Mouse (Mus musculus) adrenal gland, postnatal 10 days (tissue): ENCODE data around the gene Uhrf1bp1l. TPM values are rescaled to one million over a fixed set of nuclear protein-coding genes. Genes with fewer than 3 reads are reported as not detected.

Experiments
- DNase-seq: peaks from one replicate; pipeline ENCODE4 v3.0.0; 2021; ENCODE audit warnings: mixed read lengths
- total RNA-seq, 2 experiments: library from RNA; stranded (reverse); gene quantifications; 2 replicates each; pipeline ENCODE4 v1.2.3; 2021

Uhrf1bp1l gene
- total RNA-seq, 2 experiments from 2014 or later, result 47.1 to 52.6 TPM

DNA sequence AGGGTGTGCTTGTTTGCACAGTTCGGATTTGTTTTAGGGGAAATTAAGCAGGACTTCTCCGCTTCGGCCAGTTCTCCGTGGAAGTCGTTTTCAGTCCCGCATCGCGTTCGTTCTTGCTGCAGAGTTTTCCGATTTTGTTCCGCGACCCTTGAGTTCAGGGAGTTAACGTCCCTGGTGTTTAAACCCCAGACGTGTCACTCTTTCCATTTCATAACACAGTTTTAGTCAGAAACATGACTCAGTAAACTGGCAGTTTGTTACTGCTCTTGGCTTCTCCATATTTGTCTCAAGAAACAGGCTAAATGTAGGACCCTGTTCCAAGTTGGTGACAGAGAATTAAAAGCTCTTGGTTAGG lies 852 bp downstream of the Uhrf1bp1l start:
- no peak for DNase-seq

DNA sequence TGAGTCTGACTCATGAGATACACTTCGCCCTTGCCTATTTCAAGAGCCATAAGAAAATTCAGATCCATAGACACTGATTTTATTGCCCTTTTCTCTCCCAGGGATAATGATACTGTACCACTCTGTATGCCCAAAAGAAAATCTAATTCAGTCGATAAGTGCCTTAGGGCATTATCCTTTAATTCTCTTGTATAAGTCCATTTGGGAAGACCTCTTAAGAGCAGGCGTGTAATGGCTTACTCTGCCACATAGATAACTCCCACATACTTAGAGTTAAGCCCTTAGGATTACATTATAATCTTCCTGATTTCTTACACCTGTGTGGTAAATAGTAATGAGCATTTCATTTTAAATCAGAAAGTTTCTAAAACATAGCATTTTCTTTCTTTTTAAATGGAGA lies 1.8 kb downstream of the Uhrf1bp1l start:
- no peak for DNase-seq

DNA sequence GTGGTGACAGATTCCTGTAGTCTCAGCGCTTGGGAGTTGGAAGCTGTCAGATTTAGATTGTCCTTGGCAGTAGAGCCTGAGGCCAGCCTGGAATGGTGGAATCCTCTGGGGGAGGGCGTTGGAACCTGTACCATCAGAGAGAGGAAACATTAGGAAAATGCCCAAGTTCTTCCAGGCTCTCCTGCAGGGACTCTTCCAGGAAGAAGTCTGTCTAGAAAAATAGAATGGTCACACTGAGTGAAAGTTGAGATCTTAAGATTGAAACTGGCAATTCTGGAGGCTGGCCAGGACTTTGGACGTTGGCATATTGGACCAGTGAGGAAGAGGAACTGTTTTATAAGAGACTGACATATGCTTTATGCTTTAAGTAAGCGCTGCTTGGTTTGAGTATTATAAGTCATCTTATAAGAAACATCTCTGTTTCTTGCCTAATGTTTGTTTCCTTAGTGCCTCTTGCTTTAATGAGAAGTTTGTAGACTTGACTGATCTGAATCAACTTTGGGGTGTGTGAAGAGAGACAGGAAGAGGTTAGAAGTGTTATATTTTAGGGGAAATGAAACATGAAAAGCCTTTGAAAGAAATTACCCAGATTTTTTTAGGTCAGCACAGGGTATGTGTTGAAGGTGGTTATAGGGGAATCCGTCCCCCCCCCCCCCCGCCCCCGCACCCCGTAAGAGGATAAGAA lies 2.6 kb downstream of the Uhrf1bp1l start:
- peak; percentile 37 for DNase-seq

DNA sequence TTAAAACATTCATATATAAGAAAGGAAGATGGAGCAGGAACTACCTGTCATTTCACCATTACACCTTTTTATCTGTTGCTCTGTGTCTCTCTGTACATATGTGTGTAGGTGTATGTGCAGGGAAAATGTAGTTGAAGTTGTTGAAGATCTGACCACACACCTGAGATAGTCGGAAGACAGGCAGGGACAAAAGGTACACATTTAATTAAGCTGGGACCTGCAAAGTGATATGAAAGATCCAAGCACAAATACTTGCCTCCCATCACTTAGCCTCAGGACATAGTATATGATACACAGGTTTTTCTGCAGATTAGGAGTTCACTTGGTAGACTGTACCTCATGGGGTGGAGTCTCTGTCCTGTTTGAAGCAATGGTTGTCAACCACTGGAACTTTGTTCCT lies 3.1 kb downstream of the Uhrf1bp1l start:
- no peak for DNase-seq

DNA sequence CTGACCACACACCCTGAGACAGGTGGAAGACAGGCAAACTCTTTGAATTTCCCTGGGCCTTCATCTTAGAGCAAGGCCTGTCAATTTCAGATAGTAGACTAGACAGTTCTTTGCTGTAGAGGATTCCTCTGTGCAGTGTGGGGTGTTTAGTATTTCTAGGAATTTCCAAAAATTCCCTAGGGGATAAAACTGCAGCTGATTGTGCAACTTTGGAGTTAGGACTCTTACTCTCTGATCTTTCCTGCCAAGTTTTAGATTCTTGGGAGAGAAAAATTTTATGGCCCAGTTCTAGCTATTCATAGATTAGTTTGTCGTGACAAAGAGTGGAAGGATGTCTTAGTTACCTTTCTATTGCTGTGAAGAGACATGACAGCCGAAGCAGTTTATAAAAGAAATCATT lies 3.8 kb downstream of the Uhrf1bp1l start:
- DNase-seq, result no peak

DNA sequence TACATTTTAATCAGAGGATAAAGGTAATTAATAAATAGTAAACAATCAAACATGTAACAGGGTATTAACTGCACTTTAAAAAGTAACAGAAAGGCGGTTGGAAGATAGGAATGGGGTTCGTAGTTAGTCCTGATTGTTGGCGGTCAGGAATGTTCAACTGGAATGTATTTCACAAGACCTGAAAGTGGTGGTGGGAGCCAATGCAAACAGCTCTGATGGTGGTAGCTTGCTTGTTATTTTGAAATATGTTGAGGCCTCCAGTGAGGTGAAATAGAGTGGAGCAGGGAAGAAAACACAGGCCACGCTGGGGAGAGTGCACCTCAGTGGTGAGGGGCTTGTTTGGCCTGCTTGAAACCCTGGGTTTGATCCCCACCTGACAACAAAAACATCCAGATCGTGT lies 6.3 kb downstream of the Uhrf1bp1l start:
- no peak for DNase-seq

DNA sequence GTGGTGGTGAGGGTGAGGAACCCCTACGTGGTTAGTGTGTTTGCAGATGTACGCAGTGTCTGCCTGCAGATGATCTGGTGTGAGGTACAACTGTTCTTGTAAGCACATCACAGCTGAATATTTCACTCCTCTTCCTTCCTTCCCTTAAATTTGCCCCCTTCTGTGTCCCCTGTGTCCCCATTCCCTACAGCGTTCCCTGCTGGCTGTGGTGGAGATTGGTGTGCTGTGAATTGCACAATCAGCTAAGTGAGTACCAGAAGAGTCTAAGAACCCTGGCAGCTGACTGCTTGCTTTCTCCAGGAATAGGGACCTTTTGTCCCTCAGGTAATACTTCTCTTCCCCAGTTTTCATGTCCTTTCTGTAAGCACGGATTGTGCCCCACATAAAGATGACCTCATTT lies 10.4 kb downstream of the Uhrf1bp1l start:
- DNase-seq, result no peak

DNA sequence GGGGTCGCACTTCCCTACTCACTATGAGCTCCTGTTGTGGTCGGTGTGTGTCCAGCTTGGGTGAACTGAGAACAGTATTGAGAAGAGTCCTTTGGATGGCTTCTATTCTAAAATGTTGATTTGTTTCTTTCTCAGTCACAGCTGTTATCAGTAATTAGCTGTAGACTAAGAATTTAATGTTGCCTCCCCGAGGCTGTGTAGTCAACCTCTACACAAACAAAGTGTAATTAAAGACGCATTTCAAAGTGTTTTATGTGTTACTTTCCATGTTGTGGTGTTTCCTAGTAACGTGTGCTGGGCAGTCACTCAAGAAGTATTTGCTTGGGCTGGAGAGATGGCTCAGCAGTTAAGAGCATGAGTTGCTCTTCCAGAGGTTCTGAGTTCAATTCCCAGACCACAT lies 16.0 kb downstream of the Uhrf1bp1l start:
- no peak for DNase-seq

DNA sequence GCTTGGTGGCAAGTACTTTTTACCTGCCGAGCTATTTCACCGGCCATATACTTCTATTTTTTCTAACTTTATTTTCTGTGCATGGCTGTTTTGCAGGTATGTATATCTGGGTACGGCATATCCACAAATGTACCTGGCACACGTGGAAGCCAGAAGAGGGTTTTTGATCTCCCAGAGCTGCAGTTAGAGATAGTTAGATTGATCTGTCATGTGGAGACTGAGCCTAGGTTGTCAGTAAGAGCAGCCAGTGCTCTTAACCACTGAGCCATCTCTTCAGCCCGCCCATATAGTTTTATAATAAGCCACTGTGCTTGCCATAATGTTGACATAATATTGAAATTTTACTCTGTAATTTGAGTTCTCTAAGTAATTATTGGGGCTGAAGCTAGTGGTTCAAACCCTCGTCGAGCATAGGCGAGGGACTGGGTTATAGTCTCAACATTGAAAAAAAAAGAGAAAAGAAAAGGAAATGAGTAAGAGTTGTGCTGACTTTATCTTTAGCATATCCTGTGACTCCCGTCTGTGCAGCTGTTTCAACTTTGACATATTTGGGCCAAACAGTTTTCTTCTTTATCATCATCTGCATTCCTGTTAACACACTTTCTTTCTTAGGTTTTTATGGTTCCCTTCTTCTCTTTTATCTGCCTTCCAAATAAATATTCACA lies 19.8 kb downstream of the Uhrf1bp1l start:
- DNase-seq, result no peak

DNA sequence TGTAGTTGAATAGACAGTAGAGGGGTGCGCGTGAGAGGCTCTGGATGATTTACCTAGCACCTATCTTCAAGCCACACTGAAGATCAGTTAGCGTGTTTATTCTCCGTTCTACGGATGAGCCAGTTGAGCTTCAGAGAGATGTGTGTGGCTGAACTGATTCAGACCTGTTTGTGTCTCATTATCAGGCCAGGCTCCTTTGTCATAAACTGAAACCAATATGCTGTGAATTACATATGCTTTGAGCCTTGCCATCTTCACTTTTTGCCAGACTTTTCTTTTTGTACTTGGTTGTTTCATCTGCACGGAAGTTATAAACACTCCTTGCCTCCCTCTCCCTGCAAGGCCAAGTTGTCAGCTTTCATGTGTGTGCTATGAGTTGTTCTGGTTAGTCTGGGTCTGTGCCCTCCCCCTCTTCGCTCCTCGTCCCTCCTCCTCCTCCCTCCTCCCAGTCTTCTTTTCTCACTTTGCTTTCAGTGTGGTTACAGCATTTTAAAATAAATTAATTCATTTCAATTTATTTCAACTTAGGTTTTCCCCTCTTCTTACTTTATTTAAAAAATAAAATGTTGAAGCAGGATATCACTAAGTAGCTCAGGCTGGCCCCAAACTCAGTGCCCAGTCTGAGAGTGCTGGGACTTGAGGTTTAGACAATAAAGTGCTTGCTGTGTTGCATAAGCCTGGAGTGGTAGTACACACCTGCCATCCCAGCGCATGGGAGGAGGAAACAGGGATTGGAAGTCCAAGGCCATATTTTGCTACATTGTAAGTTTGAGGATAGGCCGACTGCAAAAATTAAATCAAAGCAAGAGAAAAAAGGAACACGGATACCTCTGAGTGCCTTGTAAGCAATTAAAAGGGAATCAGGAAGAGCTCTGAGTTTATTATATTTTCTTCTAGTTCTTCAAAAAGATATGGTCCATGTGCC lies 21.3 kb downstream of the Uhrf1bp1l start:
- DNase-seq, result no peak

DNA sequence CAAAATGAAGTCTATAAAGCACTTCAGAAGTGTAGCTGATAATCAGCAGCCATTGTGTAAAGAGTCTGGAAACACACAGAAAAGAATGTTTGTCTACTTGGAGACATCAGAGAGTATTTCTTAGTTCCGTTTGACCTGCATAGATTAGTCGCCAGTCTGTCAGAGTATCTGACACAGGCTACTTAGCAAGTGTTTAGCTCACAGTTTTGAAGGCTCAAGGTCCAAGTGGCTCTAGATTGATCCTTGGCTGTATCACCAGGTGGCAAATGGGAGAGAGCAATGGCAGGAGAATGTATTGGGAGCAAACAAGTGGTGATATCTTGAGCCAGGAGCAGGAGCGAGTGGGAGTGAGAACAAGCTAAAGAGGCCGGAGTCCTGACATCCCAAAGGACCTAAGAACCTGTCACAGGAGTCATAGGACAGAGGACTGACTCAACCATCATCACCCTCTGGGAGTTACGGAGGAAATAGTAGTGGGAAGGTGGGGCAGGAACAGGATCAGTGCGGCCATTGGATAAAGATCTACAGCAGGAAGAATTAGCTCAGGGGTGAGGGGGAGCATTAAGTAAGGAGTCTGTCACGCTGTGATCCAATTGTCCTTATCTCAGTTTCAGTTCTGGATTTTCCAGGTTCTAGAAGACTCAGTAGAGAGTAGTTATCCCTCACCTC lies 23.7 kb downstream of the Uhrf1bp1l start:
- no peak for DNase-seq

DNA sequence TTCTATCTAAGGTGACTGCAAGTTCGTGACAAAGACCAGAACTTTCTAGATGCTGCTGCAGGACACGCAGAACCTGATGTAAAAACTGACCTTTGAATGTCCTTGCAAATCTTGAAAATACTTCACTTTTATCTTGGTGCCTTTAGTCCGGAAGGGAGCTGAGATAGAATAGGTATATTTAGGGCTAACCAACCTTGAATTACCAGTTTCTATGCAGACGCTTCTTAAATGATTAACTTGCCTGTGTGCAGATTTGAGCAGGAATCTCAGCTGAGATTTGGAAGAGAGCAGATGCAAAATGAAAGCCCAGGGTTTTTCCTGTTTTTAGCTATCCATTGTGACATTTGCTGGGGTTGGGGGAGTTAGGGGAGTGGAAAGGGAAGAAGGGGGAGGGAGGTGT lies 24.3 kb downstream of the Uhrf1bp1l start:
- no peak for DNase-seq

DNA sequence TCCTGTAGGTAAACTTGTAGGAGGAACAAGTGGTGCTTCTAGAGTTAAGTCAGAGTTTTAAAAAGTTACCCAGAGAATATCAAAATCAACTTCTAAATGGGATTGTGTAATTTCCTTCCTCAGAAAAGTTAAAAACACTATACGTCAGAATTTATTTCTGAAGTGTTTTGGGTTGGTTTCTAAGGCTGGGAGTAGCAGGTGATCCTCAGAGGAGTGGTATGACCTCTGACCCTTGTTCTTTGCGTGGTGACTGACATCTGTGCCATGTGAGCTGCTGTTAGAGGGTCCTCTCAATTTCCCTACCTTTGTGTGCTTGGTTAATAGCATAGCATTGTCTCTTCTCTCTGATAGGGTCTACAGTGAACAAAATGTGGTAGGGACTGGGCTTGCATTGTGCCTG lies 27.1 kb downstream of the Uhrf1bp1l start:
- no peak for DNase-seq

DNA sequence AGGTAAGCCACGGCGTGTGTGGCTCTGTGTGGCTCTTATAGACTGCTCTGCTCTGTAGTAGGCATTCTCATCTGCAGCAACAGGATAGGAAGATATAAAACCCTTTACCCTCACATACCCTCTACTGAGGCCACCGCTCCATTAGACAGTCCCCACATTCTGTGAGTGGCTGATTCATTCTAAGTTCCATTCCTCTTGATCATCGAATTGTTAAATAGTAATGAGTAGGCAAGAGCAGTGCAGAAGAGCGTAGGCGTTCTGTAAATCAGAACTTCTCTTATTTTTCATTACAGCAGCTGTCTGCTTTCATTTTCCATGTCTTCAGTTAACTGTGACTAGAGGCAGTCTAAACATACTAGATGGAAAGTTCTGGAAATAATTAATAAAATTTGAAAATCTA lies 31.2 kb downstream of the Uhrf1bp1l start:
- no peak for DNase-seq

DNA sequence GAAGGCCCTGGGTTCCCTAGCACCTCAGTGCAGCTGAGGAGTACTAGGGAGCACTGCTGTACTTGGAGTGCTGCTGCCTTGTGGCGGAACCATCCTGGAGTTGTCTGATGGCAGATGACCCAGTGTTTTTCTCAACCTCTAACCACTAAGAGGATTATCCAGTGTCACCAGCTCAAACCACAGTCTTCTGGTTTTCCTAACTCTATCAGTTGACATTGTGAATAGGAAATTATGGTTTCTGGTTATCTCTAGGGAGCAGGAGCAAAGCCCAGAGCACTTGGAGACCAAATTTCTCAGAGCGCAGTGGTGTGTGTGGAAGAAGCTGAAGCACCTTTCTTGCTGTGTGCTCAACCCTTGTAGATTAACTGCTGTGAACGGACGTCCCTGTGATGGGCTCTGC lies 47.1 kb downstream of the Uhrf1bp1l start:
- DNase-seq, result no peak

DNA sequence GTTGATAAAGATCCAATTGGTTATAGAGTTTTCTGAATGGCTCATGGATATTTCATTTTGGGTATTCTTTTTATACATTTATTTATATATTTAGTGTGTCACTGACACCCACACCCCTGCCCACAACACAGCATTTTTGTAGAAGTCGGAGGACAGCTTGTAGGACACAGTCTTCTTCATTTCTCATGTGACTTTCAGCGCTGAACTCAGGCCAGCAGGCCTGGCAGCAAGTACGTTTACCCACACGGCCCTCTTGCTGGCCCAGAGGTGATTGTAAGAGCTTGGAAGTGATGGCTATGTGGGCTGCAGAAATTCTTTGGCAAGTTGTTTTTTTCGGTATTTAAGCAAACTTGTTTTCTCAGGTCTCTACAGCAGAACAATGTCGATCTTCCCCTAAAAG lies 49.3 kb downstream of the Uhrf1bp1l start:
- DNase-seq, result peak; percentile 51

DNA sequence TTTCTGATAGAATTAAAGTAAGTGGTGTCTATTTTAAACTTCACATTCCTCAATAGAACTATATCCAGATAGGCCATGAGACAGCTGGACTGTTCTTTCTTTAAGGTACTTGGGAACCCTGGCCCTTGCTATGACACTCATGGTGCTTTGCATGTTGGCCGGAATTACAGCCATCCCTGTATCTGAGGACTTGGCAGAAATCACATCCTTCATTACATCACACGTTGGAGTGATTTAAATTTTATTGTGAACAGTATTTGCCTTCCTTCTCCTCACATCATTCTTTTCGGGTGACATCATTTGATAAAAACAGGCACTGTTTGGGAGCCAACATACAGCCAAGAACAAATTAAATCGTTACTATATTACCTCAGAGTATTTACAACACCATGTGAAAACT lies 74.4 kb downstream of the Uhrf1bp1l start:
- no peak for DNase-seq

DNA sequence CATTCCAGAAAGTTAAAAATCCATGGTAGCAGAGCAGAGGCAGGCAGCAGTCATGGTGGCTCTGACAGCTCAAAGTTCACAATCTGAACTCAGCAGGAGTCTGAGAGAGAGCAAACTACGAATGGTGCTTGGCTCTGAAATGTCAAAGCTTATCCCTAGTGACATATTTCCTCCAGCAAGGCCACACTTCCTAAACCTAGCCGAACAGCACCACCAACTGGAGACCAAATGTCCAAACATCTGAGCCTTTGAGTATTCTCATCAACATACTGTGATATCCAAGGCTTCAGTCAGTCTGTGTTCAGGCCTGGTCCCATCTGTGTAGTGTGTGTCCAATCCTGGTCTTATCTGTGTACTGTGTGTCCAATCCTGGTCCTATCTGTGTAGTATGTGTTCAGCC lies 79.1 kb downstream of the Uhrf1bp1l start:
- peak; percentile 56 for DNase-seq

DNA sequence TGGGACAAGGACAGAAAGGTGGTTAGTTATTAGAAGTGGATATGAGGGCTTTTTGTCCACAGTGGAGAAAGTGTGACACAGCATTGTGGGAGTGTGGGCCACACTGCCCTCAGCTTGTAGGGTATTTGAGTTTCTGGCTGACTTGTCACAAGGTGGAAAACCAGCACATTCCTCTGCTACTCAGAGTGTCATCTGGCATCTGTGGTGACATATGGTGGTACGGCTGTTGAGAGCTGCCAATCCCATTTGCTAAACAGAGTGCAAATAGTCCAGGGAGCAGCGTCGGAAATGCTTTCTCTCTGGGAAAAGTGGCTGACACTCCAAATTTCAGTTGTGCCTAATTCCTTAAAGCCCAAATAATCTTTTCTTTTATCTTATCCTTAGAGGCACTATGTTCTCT lies 82.1 kb downstream of the Uhrf1bp1l start:
- no peak for DNase-seq

DNA sequence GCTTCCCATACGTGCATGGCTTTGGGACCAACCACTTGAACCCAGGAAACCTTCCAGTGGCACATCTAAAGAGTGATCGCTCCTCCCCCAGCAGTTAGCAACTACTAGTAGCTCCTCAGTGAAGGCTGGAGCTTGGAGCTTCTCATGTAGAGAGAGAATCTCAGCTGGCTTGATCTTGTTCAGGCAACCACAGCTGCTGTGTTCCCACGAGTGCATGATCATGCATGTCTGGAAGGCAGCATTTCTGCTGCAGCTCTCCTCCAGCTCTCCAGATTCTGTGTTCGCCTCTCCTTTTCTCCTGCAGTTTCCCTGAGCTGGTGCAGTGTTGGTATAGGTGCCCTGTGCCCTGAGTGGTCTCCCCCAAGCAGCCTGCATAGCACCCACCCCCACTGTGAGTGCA lies 87.5 kb downstream of the Uhrf1bp1l start:
- DNase-seq, result no peak

DNA sequence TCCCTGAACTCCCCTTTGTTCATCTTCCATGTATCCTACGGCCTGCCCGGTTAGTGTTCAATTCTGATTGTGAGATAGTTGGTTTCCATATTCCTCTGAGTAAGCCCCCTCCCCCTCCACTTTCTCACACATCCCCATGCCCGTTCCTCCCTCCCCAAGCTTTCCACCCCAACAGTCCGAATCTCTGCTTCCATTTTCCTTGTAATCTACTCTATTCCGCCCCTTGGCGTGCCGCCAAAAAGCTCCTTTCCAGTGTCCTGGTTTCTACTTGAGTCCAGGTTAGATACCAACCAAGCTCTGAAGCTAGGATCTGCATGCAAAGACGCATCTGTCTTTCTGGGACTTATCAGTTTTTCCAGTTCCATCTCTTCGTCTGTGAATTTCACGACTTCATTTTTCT lies 88.4 kb downstream of the Uhrf1bp1l start:
- peak; percentile 38 for DNase-seq

DNA sequence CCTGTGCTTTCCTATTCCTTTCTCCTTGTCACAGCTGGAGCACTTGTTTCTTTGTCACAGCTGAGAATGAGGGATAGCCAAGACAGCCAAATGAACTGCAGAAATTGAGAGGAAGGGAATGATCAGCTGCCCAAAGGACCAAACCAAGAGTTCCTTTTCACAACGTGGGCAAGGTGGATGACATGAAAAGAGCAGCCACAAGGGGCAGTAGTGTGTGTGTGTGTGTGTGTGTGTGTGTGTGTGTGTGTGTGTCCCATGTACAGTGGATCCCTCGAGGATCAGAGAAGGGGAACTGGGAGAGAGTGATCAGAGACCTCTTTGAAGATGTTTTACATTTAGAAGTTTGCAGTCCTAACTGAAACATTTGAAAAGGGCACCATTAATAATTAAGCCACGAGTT lies 92.7 kb downstream of the Uhrf1bp1l start:
- no peak for DNase-seq

DNA sequence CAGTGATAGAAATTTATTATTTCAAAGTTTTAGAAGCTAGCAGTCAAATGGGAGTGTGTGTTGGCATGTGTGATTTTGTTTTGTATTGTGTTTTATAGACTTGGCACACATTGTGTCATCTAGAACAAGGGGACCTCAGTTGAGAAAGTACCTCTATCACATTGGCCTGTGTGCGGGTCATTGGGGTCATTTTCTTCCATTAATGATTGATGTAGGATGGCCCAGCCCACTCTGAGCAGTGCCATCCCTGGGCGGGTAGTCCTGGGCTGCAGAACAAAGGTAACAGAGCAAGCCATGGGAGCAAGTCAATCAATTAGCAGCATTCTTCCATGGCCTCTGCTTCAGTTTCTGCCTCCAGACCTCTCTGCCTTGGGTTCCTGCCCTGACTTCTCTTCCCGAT lies 94.0 kb downstream of the Uhrf1bp1l start:
- DNase-seq, result no peak
